Mouse (Mus musculus): ENCODE measurements around the gene Abcc6.

DNA sequence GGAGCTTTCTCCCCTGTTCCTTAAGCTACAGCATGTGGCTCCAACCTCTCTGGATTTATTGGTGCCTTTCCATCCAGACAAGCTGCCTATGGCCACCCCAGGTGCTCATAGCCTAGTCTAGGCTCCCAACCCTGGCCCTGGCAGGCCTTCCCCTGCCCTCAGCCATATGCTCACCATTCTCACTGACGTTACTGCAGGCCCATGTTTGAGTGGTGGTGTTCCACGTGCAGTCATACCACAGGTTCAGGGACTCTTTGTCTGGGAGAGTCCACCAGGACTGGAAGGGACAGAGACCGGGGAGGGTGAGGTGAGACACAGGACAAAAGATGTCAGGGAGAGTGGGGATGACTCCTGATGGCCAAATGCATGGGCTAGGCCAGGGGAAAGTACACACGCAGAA is 110.3 kb downstream of the Abcc6 start:
- TF ChIP-seq CTCF (IDR thresholded peaks at IDR 0.05; ENCODE audit: low read depth) = no peak
- no peak for TF ChIP-seq EP300 (IDR thresholded peaks at IDR 0.05; ENCODE audit: low read depth)
